Mouse (Mus musculus) testis, postnatal 14 days (tissue): Measurements from ENCODE around the gene F12.

Source experiments
- DNase-seq: peaks from one replicate; pipeline ENCODE4 v3.0.0; 2021; ENCODE audit warnings: low spot score

F12 gene

GRCm38 (mm10) chr13:55413333-55413732, 13.3 kb downstream of the F12 start:
- DNase-seq: no peak

- DNase-seq: no peak
Measured at GRCm38 (mm10) chr13:55412643-55413307, 13.8 kb downstream of the F12 start.

GRCm38 (mm10) chr13:55411826-55412225, 14.8 kb downstream of the F12 start:
- no peak for DNase-seq

- DNase-seq: no peak
Measured at GRCm38 (mm10) chr13:55408546-55409120, 18.0 kb downstream of the F12 start.

- no peak for DNase-seq
Measured at GRCm38 (mm10) chr13:55407341-55407740, 19.3 kb downstream of the F12 start.

GRCm38 (mm10) chr13:55405783-55406390, 20.7 kb downstream of the F12 start:
- DNase-seq: no peak

- peak; percentile 67 for DNase-seq
Measured at GRCm38 (mm10) chr13:55404853-55405782, 21.5 kb downstream of the F12 start.

- no peak for DNase-seq
Measured at GRCm38 (mm10) chr13:55403935-55404852, 22.4 kb downstream of the F12 start.

GRCm38 (mm10) chr13:55403266-55403665, 23.3 kb downstream of the F12 start:
- no peak for DNase-seq

GRCm38 (mm10) chr13:55400039-55400346, 26.6 kb downstream of the F12 start:
- DNase-seq: no peak

- no peak for DNase-seq
Measured at GRCm38 (mm10) chr13:55399300-55400038, 27.1 kb downstream of the F12 start.

- no peak for DNase-seq
Measured at GRCm38 (mm10) chr13:55398088-55398487, 28.5 kb downstream of the F12 start, which contains the start of gene Slc34a1. Gene Slc34a1, plus strand, starts transcription at chr13:55398187.

- DNase-seq: no peak
Measured at GRCm38 (mm10) chr13:55392933-55393332, 33.7 kb downstream of the F12 start.

GRCm38 (mm10) chr13:55391626-55392029, 35.0 kb downstream of the F12 start:
- no peak for DNase-seq

GRCm38 (mm10) chr13:55390644-55391043, 35.9 kb downstream of the F12 start:
- DNase-seq: no peak

GRCm38 (mm10) chr13:55381790-55382189, 44.8 kb downstream of the F12 start:
- DNase-seq: no peak

GRCm38 (mm10) chr13:55378907-55379580, 47.5 kb downstream of the F12 start:
- no peak for DNase-seq

GRCm38 (mm10) chr13:55375877-55376276, 50.7 kb downstream of the F12 start:
- peak; percentile 51 for DNase-seq

GRCm38 (mm10) chr13:55374206-55374924, 52.2 kb downstream of the F12 start:
- no peak for DNase-seq
